Mouse (Mus musculus): ENCODE data around the gene Ros1. TPM values are rescaled to one million over a fixed set of nuclear protein-coding genes. Genes with fewer than 3 reads are reported as not detected.
A peak's percentile ranks its signal among the peaks of the same experiment; 100 is the strongest.

Ros1 gene
- polyA plus RNA-seq, 1 experiment from 2014 or later, result 0.13 TPM

- DNase-seq (ENCODE audit: low spot score) (no peak), ATAC-seq (ENCODE audit: low FRiP score, low TSS enrichment) (no peak)
- H3K4me1 ChIP-seq (replicated peaks; ENCODE audit: control insufficient read depth, insufficient read depth), result no peaks in the 10 kb centered on the region
- no peak overlapping the region for H3K4me2 ChIP-seq (replicated peaks; ENCODE audit: low read depth)
- H3K9me3 ChIP-seq (ENCODE audit: control insufficient read depth, low read length), result no peaks in the 10 kb centered on the region
- H3K27me3 ChIP-seq (ENCODE audit: control insufficient read depth, insufficient read depth, low read length), result no peaks in the 10 kb centered on the region
- no peaks in the 10 kb centered on the region for H3K36me3 ChIP-seq (ENCODE audit: control insufficient read depth, insufficient read depth, low read length)
- TF ChIP-seq EP300 (optimal IDR thresholded peaks at IDR 0.05), result no peak
- WGBS, result 59% methylated on average over 2 of the region's 2 CpGs
- no peak overlapping the region for H3K27ac ChIP-seq (replicated peaks)
- H3K9ac ChIP-seq (ENCODE audit: low read length), result no peak overlapping the region
- no peak overlapping the region for H3K4me3 ChIP-seq (ENCODE audit: low read depth, low read length)
Measured at GRCm38 (mm10) chr10:52130762-52131161, 64.3 kb downstream of the Ros1 start.

DNA sequence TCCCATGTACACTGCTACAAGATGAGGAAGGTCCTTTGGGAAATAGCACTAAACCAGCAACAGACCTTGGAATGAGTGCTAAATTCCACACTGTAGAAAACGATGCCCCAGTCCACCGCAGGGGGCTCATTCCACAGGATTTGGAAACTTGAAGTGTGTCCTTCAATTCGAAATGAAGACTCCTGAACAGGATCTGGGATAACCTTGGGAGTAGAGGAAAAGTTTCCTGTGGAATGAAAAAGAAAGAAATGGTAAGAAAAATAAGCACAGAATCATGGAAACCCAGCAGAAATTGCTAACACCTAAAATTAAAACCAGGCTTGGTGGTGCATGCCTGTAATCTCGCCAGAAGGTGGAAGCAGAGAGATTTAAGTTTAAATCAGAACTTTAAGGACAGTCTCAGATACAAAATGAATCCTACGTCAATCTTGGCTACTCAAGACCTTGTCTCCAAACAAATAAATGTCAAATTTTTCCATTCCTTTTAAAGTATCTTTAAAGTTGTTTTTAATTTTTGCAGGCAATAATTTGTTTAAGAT is 66.1 kb downstream of the Ros1 start:
- Histone ChIP-seq H3K9ac (ENCODE audit: low read length) (no peak overlapping the region), H3K4me2 (replicated peaks; ENCODE audit: low read depth) (no peak overlapping the region), H3K9me3 (ENCODE audit: control insufficient read depth, low read length) (no peaks in the 10 kb centered on the region), H3K4me1 (replicated peaks; ENCODE audit: control insufficient read depth, insufficient read depth) (no peaks in the 10 kb centered on the region), H3K4me3 (ENCODE audit: low read depth, low read length) (no peak overlapping the region), H3K27me3 (ENCODE audit: control insufficient read depth, insufficient read depth, low read length) (no peaks in the 10 kb centered on the region), H3K36me3 (ENCODE audit: control insufficient read depth, insufficient read depth, low read length) (no peaks in the 10 kb centered on the region), H3K27ac (replicated peaks) (no peak overlapping the region)
- no peak for DNase-seq (ENCODE audit: low spot score)
- WGBS, result 53% methylated on average over 5 of the region's 5 CpGs
- ATAC-seq (ENCODE audit: low FRiP score, low TSS enrichment), result no peak
- TF ChIP-seq CTCF (IDR thresholded peaks at IDR 0.05; ENCODE audit: low read depth) (peak; percentile 54), EP300 (optimal IDR thresholded peaks at IDR 0.05) (no peak)

DNA sequence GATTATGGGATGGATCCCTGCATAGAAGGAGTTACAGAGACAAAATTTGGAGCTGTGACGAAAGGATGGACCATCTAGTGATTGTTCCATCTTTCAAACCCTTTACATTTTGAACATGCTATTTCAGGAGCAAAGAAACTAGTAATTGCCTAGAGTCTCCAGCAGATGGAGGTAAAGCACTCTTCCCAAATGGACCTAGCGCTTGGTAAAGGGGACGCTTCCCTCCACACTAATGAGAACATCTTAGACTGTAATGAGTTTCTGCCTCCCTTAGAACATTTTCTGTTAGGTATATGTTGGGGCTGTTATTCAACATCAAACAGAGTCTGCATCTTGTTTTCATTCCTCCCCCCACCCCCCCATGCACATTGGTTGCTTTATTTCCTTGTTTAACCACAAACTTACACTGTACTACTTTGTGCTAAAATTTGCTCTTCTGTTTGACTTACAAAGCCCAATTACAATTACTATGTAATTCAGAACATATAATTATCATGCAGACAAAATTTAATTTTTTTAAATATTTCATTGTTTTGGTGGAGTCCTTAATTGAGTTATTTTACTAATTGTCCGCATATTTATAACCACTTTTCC is 88.8 kb downstream of the Ros1 start:
- H3K27me3 ChIP-seq (ENCODE audit: control insufficient read depth, insufficient read depth, low read length), result no peaks in the 10 kb centered on the region
- no peaks in the 10 kb centered on the region for H3K9me3 ChIP-seq (ENCODE audit: control insufficient read depth, low read length)
- WGBS, result 31% methylated on average over 4 of the region's 4 CpGs
- no peaks in the 10 kb centered on the region for H3K36me3 ChIP-seq (ENCODE audit: control insufficient read depth, insufficient read depth, low read length)
- TF ChIP-seq CTCF (IDR thresholded peaks at IDR 0.05; ENCODE audit: low read depth) (peak; percentile 86), EP300 (optimal IDR thresholded peaks at IDR 0.05) (no peak)
- H3K27ac ChIP-seq (replicated peaks), result no peak overlapping the region
- H3K4me2 ChIP-seq (replicated peaks; ENCODE audit: low read depth), result no peak overlapping the region
- no peak overlapping the region for H3K4me3 ChIP-seq (ENCODE audit: low read depth, low read length)
- DNase-seq (ENCODE audit: low spot score), result peak; percentile 16
- no peak overlapping the region for H3K9ac ChIP-seq (ENCODE audit: low read length)
- no peak for ATAC-seq (ENCODE audit: low FRiP score, low TSS enrichment)
- H3K4me1 ChIP-seq (replicated peaks; ENCODE audit: control insufficient read depth, insufficient read depth), result no peaks in the 10 kb centered on the region

GRCm38 (mm10) chr10:52101273-52101672 is 93.8 kb downstream of the Ros1 start:
- DNase-seq (ENCODE audit: low spot score), result no peak
- no peak overlapping the region for H3K4me2 ChIP-seq (replicated peaks; ENCODE audit: low read depth)
- H3K9ac ChIP-seq (ENCODE audit: low read length), result no peak overlapping the region
- H3K4me3 ChIP-seq (ENCODE audit: low read depth, low read length), result no peak overlapping the region
- no peak for ATAC-seq (ENCODE audit: low FRiP score, low TSS enrichment)
- no peaks in the 10 kb centered on the region for H3K9me3 ChIP-seq (ENCODE audit: control insufficient read depth, low read length)
- no peaks in the 10 kb centered on the region for H3K4me1 ChIP-seq (replicated peaks; ENCODE audit: control insufficient read depth, insufficient read depth)
- no peak for TF ChIP-seq EP300 (optimal IDR thresholded peaks at IDR 0.05)
- no peak for TF ChIP-seq CTCF (IDR thresholded peaks at IDR 0.05; ENCODE audit: low read depth)
- no peak overlapping the region for H3K27ac ChIP-seq (replicated peaks)
- H3K27me3 ChIP-seq (ENCODE audit: control insufficient read depth, insufficient read depth, low read length), result no peaks in the 10 kb centered on the region
- WGBS, result 66% methylated on average over 1 of the region's 1 CpGs
- no peaks in the 10 kb centered on the region for H3K36me3 ChIP-seq (ENCODE audit: control insufficient read depth, insufficient read depth, low read length)

DNA sequence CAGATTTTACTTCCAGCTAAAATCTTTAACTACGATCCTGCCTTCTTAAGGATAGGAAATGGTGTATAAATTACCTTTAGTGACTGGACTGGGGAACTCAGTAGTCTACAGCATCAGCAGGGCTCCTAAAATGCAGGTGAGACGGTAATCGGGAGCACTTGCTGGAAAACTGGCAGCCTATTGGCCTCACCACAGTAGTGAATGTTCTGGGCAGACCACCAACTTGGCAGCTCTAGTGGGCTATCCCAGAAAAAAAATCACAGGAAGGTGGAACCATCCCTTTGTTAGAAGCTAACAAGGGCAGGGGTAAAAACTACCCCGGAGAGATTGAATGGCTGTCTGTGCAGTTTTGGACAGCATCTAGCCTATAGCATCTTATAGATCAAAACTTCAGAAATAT is 102.9 kb downstream of the Ros1 start:
- 90% methylated on average over 4 of the region's 4 CpGs for WGBS
- no peak for ATAC-seq (ENCODE audit: low FRiP score, low TSS enrichment)

GRCm38 (mm10) chr10:52086681-52087080 is 108.4 kb downstream of the Ros1 start:
- H3K27me3 ChIP-seq (ENCODE audit: control insufficient read depth, insufficient read depth, low read length), result no peaks in the 10 kb centered on the region
- H3K9me3 ChIP-seq (ENCODE audit: control insufficient read depth, low read length), result no peaks in the 10 kb centered on the region
- WGBS, result 81% methylated on average over 6 of the region's 6 CpGs
- no peak overlapping the region for H3K4me2 ChIP-seq (replicated peaks; ENCODE audit: low read depth)
- no peak overlapping the region for H3K27ac ChIP-seq (replicated peaks)
- ATAC-seq (ENCODE audit: low FRiP score, low TSS enrichment) (no peak), DNase-seq (ENCODE audit: low spot score) (no peak)
- no peak overlapping the region for H3K4me3 ChIP-seq (ENCODE audit: low read depth, low read length)
- H3K9ac ChIP-seq (ENCODE audit: low read length), result no peak overlapping the region
- TF ChIP-seq EP300 (optimal IDR thresholded peaks at IDR 0.05) (no peak), CTCF (IDR thresholded peaks at IDR 0.05; ENCODE audit: low read depth) (no peak)
- no peaks in the 10 kb centered on the region for H3K4me1 ChIP-seq (replicated peaks; ENCODE audit: control insufficient read depth, insufficient read depth)
- no peaks in the 10 kb centered on the region for H3K36me3 ChIP-seq (ENCODE audit: control insufficient read depth, insufficient read depth, low read length)

More for the DNA sequence above, 102.9 kb downstream of the Ros1 start:
- Histone ChIP-seq H3K9me3 (ENCODE audit: control insufficient read depth, low read length) (no peaks in the 10 kb centered on the region), H3K36me3 (ENCODE audit: control insufficient read depth, insufficient read depth, low read length) (no peaks in the 10 kb centered on the region), H3K9ac (ENCODE audit: low read length) (no peak overlapping the region), H3K4me2 (replicated peaks; ENCODE audit: low read depth) (no peak overlapping the region), H3K27ac (replicated peaks) (no peak overlapping the region), H3K4me1 (replicated peaks; ENCODE audit: control insufficient read depth, insufficient read depth) (no peaks in the 10 kb centered on the region), H3K4me3 (ENCODE audit: low read depth, low read length) (no peak overlapping the region), H3K27me3 (ENCODE audit: control insufficient read depth, insufficient read depth, low read length) (no peaks in the 10 kb centered on the region)
- DNase-seq (ENCODE audit: low spot score), result no peak
- no peak for TF ChIP-seq CTCF (IDR thresholded peaks at IDR 0.05; ENCODE audit: low read depth)
- no peak for TF ChIP-seq EP300 (optimal IDR thresholded peaks at IDR 0.05)
